Mouse (Mus musculus) adipocyte (in vitro differentiated cells): Measurements from ENCODE around the gene Cdc42bpb.

Source experiments
- DNase-seq: peaks from one replicate; pipeline ENCODE4 v3.0.0-alpha.2; 2016; ENCODE audit warnings: low spot score

The Cdc42bpb gene

GRCm38 (mm10) chr12:111283573-111283972, 93.9 kb downstream of the Cdc42bpb start:
- no peak for DNase-seq

- no peak for DNase-seq
Observed at GRCm38 (mm10) chr12:111276371-111276770, 101.1 kb downstream of the Cdc42bpb start.

GRCm38 (mm10) chr12:111275150-111275841, 102.2 kb downstream of the Cdc42bpb start:
- no peak for DNase-seq

GRCm38 (mm10) chr12:111274447-111275149, 102.9 kb downstream of the Cdc42bpb start:
- DNase-seq, result no peak

GRCm38 (mm10) chr12:111274006-111274405, 103.5 kb downstream of the Cdc42bpb start:
- DNase-seq, result no peak

GRCm38 (mm10) chr12:111272420-111272819, 105.1 kb downstream of the Cdc42bpb start:
- DNase-seq, result peak; percentile 64

- no peak for DNase-seq
Observed at GRCm38 (mm10) chr12:111271966-111272365, 105.6 kb downstream of the Cdc42bpb start.

GRCm38 (mm10) chr12:111271406-111271805, 106.1 kb downstream of the Cdc42bpb start:
- DNase-seq, result no peak

- DNase-seq, result no peak
Observed at GRCm38 (mm10) chr12:111270629-111271277, 106.8 kb downstream of the Cdc42bpb start, which contains the start of gene Amn. Gene Amn, plus strand, starts transcription at chr12:111271095.

- no peak for DNase-seq
Observed at GRCm38 (mm10) chr12:111267673-111268325, 109.7 kb downstream of the Cdc42bpb start.

GRCm38 (mm10) chr12:111266592-111266991, 110.9 kb downstream of the Cdc42bpb start:
- no peak for DNase-seq

GRCm38 (mm10) chr12:111265212-111265611, 112.3 kb downstream of the Cdc42bpb start:
- DNase-seq, result no peak

GRCm38 (mm10) chr12:111263650-111264049, 113.9 kb downstream of the Cdc42bpb start:
- no peak for DNase-seq

- DNase-seq, result no peak
Observed at GRCm38 (mm10) chr12:111251227-111251626, 126.3 kb downstream of the Cdc42bpb start.

GRCm38 (mm10) chr12:111250116-111250515, 127.4 kb downstream of the Cdc42bpb start:
- DNase-seq, result no peak

GRCm38 (mm10) chr12:111249095-111249494, 128.4 kb downstream of the Cdc42bpb start:
- no peak for DNase-seq

GRCm38 (mm10) chr12:111246808-111247464, 130.6 kb downstream of the Cdc42bpb start:
- DNase-seq, result no peak

GRCm38 (mm10) chr12:111245070-111245469, 132.4 kb downstream of the Cdc42bpb start:
- DNase-seq, result no peak

GRCm38 (mm10) chr12:111243733-111244132, 133.8 kb downstream of the Cdc42bpb start:
- no peak for DNase-seq
